Mouse (Mus musculus) midbrain, embryonic 10.5 days (tissue): Measurements from ENCODE around the gene Lelp1. TPM values are rescaled to one million over a fixed set of nuclear protein-coding genes. Genes with fewer than 3 reads are reported as not detected.

Source experiments
- polyA plus RNA-seq: library from polyadenylated mRNA; unstranded; fragments of >200 nt; fragmentation: Nextera tagmentation; extraction: Ambion mirVana; gene quantifications from 2 replicates; pipeline ENCODE4 v1.2.1, GENCODE M21; 2016

The Lelp1 gene
- polyA plus RNA-seq, 1 experiment from 2014 or later, result not detected

Other genes starting within 250 kb of the Lelp1 start
- not detected in 2 replicates for gene Pglyrp3, start 128.2 kb downstream of the Lelp1 start, polyA plus RNA-seq
- 0.46 and 0.77 TPM in 2 replicates for gene Lor, start 59.6 kb downstream of the Lelp1 start, polyA plus RNA-seq
- gene Prr9, start 18.8 kb downstream of the Lelp1 start, polyA plus RNA-seq, result not detected in 2 replicates
- gene Sprr2a1, start 73.1 kb upstream of the Lelp1 start, polyA plus RNA-seq, result not detected in 2 replicates
- not detected in 2 replicates for gene Sprr2a2, start 73.2 kb upstream of the Lelp1 start, polyA plus RNA-seq
- gene Sprr2a3, start 142.7 kb upstream of the Lelp1 start, polyA plus RNA-seq, result not detected in 2 replicates
- not detected in 2 replicates for gene Sprr2b, start 173.9 kb upstream of the Lelp1 start, polyA plus RNA-seq
- not detected in 2 replicates for gene Sprr2d, start 196.4 kb upstream of the Lelp1 start, polyA plus RNA-seq
- gene Sprr2e, start 209.4 kb upstream of the Lelp1 start, polyA plus RNA-seq, result not detected in 2 replicates
- gene Sprr2f, start 222.4 kb upstream of the Lelp1 start, polyA plus RNA-seq, result not detected in 2 replicates
- not detected in 2 replicates for gene Sprr2h, start 242.9 kb upstream of the Lelp1 start, polyA plus RNA-seq